Mouse (Mus musculus): ENCODE data around the gene Lmo4.

DNA sequence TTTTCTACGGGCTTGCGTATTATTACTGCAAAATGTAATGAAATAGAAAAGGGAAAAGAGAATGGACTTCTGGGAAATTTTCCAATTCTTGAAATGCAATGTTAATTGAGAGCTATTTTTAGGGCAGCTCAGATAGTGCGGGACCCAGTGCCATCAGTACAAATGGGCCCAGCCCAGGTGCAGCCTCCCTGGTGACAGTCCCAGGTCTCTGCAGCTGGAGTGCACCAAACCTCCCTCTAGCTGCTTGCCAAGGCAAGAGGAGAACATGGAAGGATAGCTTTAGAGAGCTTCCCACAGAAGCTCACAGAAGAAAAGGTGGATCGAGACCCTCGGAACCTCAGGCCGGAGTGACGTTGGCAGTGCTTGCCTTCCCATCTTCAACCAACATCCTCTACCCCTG lies 62.1 kb downstream of the Lmo4 start:
- TF ChIP-seq CTCF (IDR thresholded peaks at IDR 0.05) (no peak), EP300 (IDR thresholded peaks at IDR 0.05) (no peak)

Data from lung, postnatal 0 days (tissue).